Mouse (Mus musculus) C2C12 (cell line): ENCODE results near the gene Gm3880.

Source experiments
- CEBPB ChIP-seq: IDR thresholded peaks from one replicate; pipeline ENCODE4 v1.6.1; 2011; ENCODE audit warnings: low read depth, mild to moderate bottlenecking, control low read depth, moderate library complexity
- CTCF ChIP-seq: IDR thresholded peaks from one replicate; pipeline ENCODE4 v1.5.1; 2011; ENCODE audit not compliant: control insufficient read depth, insufficient read depth, insufficient read length

GRCm38 (mm10) chrX:102666641-102667040, 20.1 kb downstream of the Gm3880 start:
- no peak for TF ChIP-seq CTCF
- TF ChIP-seq CEBPB = no peak
